16 mouse cellular contexts compared by ENCODE assay signal in the genomic region with DNA sequence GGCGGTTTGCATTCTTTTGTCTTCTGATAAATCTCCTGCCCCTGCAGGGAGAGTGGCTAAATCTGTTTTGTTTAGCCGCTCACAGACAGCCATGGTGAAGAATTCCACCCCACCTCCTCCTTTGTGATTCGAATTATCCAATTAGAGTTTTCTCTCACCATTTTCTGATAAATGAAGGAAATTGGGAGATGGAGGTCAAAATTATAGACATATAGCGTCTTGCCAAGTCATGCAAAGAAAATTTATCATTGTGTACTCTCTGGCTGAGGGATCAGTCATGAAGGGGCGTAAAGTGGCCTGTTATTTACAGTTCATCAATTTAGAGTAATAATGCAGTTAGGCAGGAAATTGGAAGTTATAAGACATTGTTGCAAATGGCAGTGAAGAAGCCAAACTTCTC.
"Had no signal": no experiment of that assay in that cellular context is flagged by ENCODE, and none has a peak within 500 bp of the region (broad histone marks: within the 10 kb centered on the region; RNA-seq: fewer than 3 reads in every experiment).

No protein-coding gene starts in this region.

- H3K4me3 ChIP-seq: midbrain, embryonic 10.5 days; midbrain, embryonic 12.5 days; myocyte; neural tube, embryonic 13.5 days; stomach, embryonic 15.5 days had no signal

- DNase-seq: lung, adult 18-20 months; lung, embryonic 14.5 days; lung, postnatal 10 days; lung, postnatal 4 days; midbrain, embryonic 14.5 days; right cerebral cortex, postnatal 14 days; thymus, adult 2 months; thymus, postnatal 25 days; thymus, postnatal 4 days had no signal

- H3K27ac ChIP-seq: midbrain, embryonic 10.5 days; midbrain, embryonic 12.5 days; neural tube, embryonic 13.5 days; stomach, embryonic 15.5 days; stomach, postnatal 0 days had no signal

- H3K9ac ChIP-seq: lung, embryonic 14.5 days; midbrain, embryonic 12.5 days; neural tube, embryonic 13.5 days; stomach, embryonic 15.5 days had no signal

- H3K9me3 ChIP-seq: midbrain, embryonic 10.5 days; midbrain, embryonic 12.5 days; neural tube, embryonic 13.5 days; stomach, embryonic 15.5 days had no signal

- ATAC-seq: midbrain, embryonic 16.5 days had no signal

- H3K4me1 ChIP-seq: stomach, embryonic 15.5 days had no signal

- H3K36me3 ChIP-seq: midbrain, embryonic 12.5 days; neural tube, embryonic 13.5 days; stomach, embryonic 15.5 days had no signal

- H3K27me3 ChIP-seq: midbrain, embryonic 12.5 days; neural tube, embryonic 13.5 days; stomach, embryonic 15.5 days had no signal

- H3K4me2 ChIP-seq: lung, embryonic 14.5 days; midbrain, embryonic 12.5 days; neural tube, embryonic 13.5 days; stomach, embryonic 15.5 days had no signal
